Mouse (Mus musculus): ENCODE results near the gene 2210011C24Rik. TPM values are rescaled to one million over a fixed set of nuclear protein-coding genes. Genes with fewer than 3 reads are reported as not detected.

2210011C24Rik gene
- 0.43 and 0.60 TPM in 2 replicates for polyA plus RNA-seq (2015; fragmentation: Nextera tagmentation; extraction: Ambion mirVana)

DNA sequence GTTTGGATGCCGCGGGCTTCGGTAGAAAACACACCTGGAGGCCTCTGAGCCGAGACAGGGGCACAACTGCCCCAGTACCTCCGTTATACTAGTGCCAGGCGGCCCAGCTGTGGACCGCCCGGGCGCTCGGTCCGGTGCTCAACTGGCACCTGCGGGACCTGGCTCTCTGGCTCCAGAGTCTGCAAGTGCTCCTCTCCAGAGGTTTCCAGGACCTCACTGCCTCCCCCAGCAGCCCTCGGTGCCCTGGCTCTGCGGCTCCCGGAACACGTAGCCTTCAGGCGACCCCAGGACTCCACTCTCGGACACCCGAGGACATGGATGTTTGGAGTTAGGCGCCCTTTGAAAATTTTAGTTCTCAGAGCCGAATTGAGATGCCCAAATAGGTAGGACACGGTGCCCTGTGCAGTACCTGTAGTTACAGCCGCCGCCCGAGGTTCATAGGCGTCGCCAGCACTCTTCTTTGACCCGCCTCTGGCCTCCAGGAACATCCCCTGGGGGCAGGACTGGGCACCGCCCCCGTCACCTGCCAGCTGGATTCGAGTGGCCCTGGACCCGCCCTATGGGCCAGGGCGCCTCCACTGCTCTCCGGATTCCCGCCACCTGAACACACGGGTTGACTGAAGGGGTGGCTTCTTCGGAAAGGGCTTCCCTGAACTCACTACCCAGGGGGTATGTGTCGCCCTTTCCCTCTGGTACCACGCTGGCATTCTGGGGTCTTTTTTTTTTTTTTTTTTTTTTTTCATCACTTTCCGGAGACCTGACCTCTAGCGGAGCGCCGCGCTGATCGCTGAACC lies at the start of gene 2210011C24Rik:
2210011C24Rik (minus strand) TSS at position 467 of the 794 bp plus-strand sequence.

DNA sequence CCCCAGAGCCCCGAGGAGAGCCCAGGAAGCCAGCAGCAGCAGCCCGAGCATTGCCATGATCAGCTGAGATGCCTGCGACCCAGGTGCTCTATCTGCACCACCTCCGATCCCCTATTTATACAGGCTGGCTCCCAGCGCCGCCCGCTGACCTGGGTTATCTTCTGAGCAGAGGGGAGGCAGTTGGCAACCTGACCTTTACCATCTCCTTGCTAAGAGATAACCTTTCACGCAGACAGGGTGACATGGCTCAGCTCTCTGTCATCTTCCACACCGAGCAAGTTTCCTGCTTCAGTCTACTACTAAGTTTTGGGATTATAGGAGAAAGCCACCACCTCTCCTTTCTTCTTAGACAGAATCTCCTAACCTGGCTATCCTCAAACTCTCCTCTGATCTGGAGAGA lies 32.9 kb upstream of the 2210011C24Rik start, which contains the start of gene Rln3:
Rln3 (minus strand) TSS at position 101 of the 400 bp plus-strand sequence.

DNA sequence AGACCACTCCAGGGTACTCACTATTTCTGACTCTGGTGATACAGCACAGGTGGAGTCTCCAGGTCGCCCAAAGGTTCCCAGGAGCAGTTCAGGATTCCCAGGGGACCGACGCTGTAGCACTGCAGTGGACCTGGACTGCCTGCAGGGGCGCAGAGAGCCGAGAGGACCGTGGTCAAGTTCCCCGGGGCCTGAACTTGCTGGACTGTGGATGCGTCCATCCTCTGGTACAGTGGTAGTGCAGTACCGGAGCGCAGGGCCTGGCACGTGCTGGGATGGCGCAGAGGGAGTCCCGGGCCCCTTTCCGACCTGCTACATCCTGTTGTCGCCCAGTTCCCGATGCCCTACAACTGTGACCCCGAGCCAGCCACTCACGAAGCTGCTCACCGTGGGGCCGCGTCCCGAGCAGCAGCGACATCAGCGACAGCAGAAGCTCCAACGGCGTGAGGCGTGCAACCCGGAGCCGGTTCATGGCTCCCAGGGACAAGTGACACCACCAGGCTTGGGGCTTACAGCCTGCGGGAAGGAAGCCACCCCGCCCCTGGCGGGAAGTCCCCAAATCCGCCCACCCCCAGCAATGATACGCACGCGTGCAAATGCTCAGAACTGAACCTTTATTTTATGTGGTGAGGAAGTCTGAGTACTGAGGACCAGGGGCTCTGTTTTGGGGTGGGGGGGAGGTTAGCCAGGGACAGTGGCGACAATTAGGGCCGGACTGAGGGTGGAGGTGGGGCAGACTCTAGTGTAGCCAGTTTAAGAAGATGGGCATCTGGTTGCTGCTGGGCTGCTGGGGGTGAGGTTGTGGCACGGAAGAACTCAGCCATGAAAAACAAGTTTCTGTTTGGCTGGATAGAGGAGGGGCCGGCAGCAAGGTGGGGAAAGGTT lies 30.3 kb upstream of the 2210011C24Rik start, which contains the start of gene Il27ra:
Il27ra (minus strand) TSS at position 524 of the 882 bp plus-strand sequence.

DNA sequence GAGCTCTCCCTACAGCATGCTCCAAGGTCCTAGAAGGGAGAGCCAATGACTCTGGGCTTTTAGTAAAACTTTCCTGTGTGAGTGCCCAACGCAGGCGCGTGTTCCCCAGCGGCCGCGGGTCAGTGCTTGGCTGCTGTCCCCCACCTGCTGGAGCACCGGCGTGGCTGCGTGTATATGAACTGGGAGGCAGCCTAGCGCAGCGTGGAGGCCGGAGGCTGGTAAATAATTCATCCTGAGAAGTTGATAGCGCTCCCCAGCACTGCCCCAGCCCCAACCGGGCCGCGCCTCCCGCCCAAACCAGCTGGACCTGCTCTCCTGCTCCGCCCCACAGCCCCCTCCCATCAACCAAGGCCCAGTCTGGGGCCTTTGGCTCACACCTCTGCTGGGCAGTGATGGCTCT lies 9.1 kb upstream of the 2210011C24Rik start, which contains the start of gene Palm3:
Palm3 (plus strand) TSS at position 376 of the 400 bp plus-strand sequence.

DNA sequence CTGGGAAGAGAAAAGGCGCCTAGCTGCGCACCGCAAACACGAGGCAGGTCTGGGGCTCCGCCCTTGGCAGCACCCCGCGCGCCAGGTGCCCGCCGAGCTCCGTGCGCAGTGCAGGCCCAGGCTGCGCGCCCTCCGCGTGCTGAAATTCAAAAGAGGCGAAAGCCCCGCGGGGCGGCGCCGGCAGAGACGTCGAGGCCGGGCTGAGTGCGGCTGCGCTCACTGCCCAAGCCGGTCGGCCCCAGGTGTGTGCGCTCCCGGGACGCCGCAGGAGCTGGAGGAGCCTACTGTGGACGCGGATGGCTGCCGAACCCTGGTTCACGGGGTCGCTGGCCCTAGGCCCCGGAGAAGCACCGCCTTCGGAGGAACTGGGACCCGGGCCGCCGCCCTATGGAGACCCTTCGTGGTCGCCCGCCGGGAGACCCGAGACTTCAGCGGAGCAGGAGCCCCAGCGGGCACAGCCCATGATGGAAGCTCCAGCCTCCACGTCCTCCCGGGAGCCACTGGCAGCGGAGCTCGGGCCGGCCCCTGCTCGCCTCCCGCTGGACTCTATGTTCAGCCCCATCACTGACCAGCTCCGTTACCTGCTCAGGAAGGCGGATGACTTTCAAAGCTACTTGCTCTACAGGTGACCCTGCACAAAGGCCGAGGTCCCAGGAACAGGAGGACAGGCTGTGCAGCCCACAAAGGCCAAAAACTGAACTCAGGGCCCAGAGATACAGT lies 10.5 kb downstream of the 2210011C24Rik start, which contains the start of gene 1700067K01Rik:
1700067K01Rik (plus strand) TSS at position 222 of the 720 bp plus-strand sequence.

DNA sequence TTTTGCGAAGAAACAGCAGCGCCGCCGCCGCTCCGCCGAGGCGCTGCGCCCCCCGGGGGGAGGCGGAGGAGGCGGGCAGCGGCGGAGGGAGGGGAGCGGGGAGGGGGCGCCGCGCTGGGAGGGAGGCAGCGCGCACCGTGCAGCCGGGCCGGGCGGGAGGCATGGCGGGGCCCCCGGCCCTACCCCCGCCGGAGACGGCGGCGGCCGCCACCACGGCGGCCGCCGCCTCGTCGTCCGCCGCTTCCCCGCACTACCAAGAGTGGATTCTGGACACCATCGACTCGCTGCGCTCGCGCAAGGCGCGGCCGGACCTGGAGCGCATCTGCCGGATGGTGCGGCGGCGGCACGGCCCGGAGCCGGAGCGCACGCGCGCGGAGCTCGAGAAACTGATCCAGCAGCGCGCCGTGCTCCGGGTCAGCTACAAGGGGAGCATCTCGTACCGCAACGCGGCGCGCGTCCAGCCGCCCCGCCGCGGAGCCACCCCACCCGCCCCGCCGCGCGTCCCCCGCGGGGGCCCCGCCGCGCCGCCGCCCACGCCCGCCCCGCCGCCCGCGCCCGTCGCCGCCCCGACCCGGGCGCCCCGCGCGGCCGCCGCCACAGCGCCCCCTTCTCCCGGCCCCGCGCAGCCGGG lies 14.3 kb downstream of the 2210011C24Rik start, which contains the start of gene Samd1:
Samd1 (plus strand) TSS at position 162 of the 631 bp plus-strand sequence.

DNA sequence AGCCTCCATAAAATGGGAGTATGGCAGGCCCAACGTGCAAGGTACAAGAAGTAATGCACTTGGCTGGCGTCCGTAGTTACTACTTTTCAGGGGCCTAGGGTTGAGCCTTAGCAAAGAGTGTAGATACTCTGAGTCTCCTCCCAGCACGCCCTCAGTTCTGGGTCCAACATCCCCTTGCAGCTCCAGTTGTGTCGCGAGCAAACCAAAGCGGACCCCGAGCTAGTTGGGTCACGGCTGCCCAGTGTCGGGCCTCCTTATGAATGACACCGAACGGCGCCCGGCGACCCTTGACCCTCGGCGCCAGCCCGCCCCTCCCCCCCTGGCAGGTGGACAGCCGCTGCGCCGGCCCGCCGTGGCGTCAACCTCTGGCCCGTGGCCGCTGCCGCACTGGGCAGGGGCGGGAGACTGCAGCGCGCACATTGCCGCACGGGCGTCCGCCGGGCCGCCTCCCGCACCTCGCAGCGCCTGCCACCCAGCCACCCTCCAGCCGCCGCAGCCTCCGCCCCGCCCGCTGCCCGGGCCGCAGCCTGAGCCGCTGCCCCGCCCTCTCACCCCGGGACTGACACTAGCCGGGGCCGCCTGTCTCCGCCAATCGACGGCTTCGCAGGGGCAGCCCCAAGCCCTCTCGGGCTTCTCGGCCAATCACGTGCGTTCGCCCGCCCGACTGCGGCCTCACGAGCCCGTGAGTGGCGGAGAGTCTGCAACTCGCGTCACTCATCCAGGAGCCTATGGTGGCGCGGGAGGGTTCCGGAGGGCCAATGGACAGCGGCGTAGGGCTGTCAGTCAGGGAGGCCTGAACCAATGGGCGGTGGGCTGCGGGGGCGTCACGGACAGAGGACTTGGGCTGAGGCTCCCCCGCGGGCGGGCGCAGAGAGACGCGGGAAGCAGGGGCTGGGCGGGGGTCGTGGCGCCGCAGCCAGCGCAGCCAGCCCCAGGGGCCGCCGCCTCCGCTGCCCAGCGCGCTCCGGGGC lies 39.5 kb downstream of the 2210011C24Rik start, which contains the start of gene Prkaca:
Prkaca (plus strand) TSS at position 844 of the 971 bp plus-strand sequence.

MicroRNA genes within 50 kb of the gene (microRNA counts, 519-probe panel; counts per million panel counts)
- microRNA mmu-miR-1199 = not detected

Small RNA genes within 50 kb of the gene (microRNA-seq; reads per million reads assigned to microRNA genes)
- gene Mir1199 (not detected), gene Mir8111 (4.6 reads per million, percentile 9 among the genes with 10 or more reads in this experiment)

Other genes starting within 250 kb of the 2210011C24Rik start
- gene Adgrl1, start 112.1 kb downstream of the 2210011C24Rik start, polyA plus RNA-seq (2015; fragmentation: Nextera tagmentation; extraction: Ambion mirVana) = 9.2 and 10.4 TPM in 2 replicates
- gene Gm10644, start 57.0 kb downstream of the 2210011C24Rik start, polyA plus RNA-seq (2015; fragmentation: Nextera tagmentation; extraction: Ambion mirVana) = 0.06 and 0.17 TPM in 2 replicates
- gene Asf1b, start 56.7 kb downstream of the 2210011C24Rik start, polyA plus RNA-seq (2015; fragmentation: Nextera tagmentation; extraction: Ambion mirVana) = 14.0 and 18.6 TPM in 2 replicates
- 63.1 and 68.1 TPM in 2 replicates for gene Prkaca, start 39.2 kb downstream of the 2210011C24Rik start, polyA plus RNA-seq (2015; fragmentation: Nextera tagmentation; extraction: Ambion mirVana)
- gene Samd1, start 14.5 kb downstream of the 2210011C24Rik start, polyA plus RNA-seq (2015; fragmentation: Nextera tagmentation; extraction: Ambion mirVana) = 3.5 and 4.3 TPM in 2 replicates
- 0.39 and 0.48 TPM in 2 replicates for gene 1700067K01Rik, start 10.7 kb downstream of the 2210011C24Rik start, polyA plus RNA-seq (2015; fragmentation: Nextera tagmentation; extraction: Ambion mirVana)
- 0.47 and 1.3 TPM in 2 replicates for gene Palm3, start 9.3 kb upstream of the 2210011C24Rik start, polyA plus RNA-seq (2015; fragmentation: Nextera tagmentation; extraction: Ambion mirVana)
- gene Il27ra, start 30.4 kb upstream of the 2210011C24Rik start, polyA plus RNA-seq (2015; fragmentation: Nextera tagmentation; extraction: Ambion mirVana) = 0.53 and 0.96 TPM in 2 replicates
- gene Rln3, start 32.8 kb upstream of the 2210011C24Rik start, polyA plus RNA-seq (2015; fragmentation: Nextera tagmentation; extraction: Ambion mirVana) = not detected in 2 replicates
- gene Gm10643, start 53.0 kb upstream of the 2210011C24Rik start, polyA plus RNA-seq (2015; fragmentation: Nextera tagmentation; extraction: Ambion mirVana) = 0.82 and 0.94 TPM in 2 replicates
- gene Rfx1, start 54.7 kb upstream of the 2210011C24Rik start, polyA plus RNA-seq (2015; fragmentation: Nextera tagmentation; extraction: Ambion mirVana) = 3.1 and 3.3 TPM in 2 replicates
- 3.0 and 3.2 TPM in 2 replicates for gene Dcaf15, start 92.6 kb upstream of the 2210011C24Rik start, polyA plus RNA-seq (2015; fragmentation: Nextera tagmentation; extraction: Ambion mirVana)
- 0.16 and 0.22 TPM in 2 replicates for gene Podnl1, start 113.8 kb upstream of the 2210011C24Rik start, polyA plus RNA-seq (2015; fragmentation: Nextera tagmentation; extraction: Ambion mirVana)
- 14.8 and 15.7 TPM in 2 replicates for gene Cc2d1a, start 135.8 kb upstream of the 2210011C24Rik start, polyA plus RNA-seq (2015; fragmentation: Nextera tagmentation; extraction: Ambion mirVana)
- 0.16 and 0.50 TPM in 2 replicates for gene 4930432K21Rik, start 135.9 kb upstream of the 2210011C24Rik start, polyA plus RNA-seq (2015; fragmentation: Nextera tagmentation; extraction: Ambion mirVana)
- 1.1 and 1.3 TPM in 2 replicates for gene Nanos3, start 173.0 kb upstream of the 2210011C24Rik start, polyA plus RNA-seq (2015; fragmentation: Nextera tagmentation; extraction: Ambion mirVana)
- gene Zswim4, start 224.9 kb upstream of the 2210011C24Rik start, polyA plus RNA-seq (2015; fragmentation: Nextera tagmentation; extraction: Ambion mirVana) = 5.2 and 5.8 TPM in 2 replicates
- 269 and 288 TPM in 2 replicates for gene D8Ertd738e, start 237.5 kb upstream of the 2210011C24Rik start, polyA plus RNA-seq (2015; fragmentation: Nextera tagmentation; extraction: Ambion mirVana)
- 63.3 and 68.1 TPM in 2 replicates for gene Mri1, start 245.2 kb upstream of the 2210011C24Rik start, polyA plus RNA-seq (2015; fragmentation: Nextera tagmentation; extraction: Ambion mirVana)